Mouse (Mus musculus) kidney, adult 2 months (tissue): ENCODE results near the gene Plscr2. TPM values are rescaled to one million over a fixed set of nuclear protein-coding genes. Genes with fewer than 3 reads are reported as not detected.
"Not testable (repeated sequence)": the region's sequence is repeated elsewhere in the genome, so short reads cannot be mapped to it uniquely, and the experiment has no call there.

ENCODE experiments used
- DNase-seq: peaks from one replicate; pipeline ENCODE4 v3.0.0; 2021
- H3K27ac ChIP-seq: fragments of 200-500 bp; 2 replicates; pipeline ENCODE4 v1.5.1; 2012; ENCODE audit warnings: low read depth, low read length, control low read depth, inconsistent platforms; ENCODE audit not compliant: insufficient read depth
- H3K27me3 ChIP-seq: fragments of 200-500 bp; replicated peaks from 2 replicates; pipeline ENCODE4 v1.6.1; 2012; ENCODE audit warnings: mild to moderate bottlenecking, moderate library complexity, low read length, inconsistent platforms; ENCODE audit not compliant: control insufficient read depth, insufficient read depth
- H3K36me3 ChIP-seq: fragments of 200-500 bp; 2 replicates; pipeline ENCODE4 v1.6.1; 2012; ENCODE audit warnings: mild to moderate bottlenecking, moderate library complexity, low read length, inconsistent platforms; ENCODE audit not compliant: control insufficient read depth, insufficient read depth
- H3K4me1 ChIP-seq: fragments of 200-500 bp; 2 replicates; pipeline ENCODE4 v1.6.1; 2011; ENCODE audit warnings: low read length; ENCODE audit not compliant: control insufficient read depth, insufficient read depth
- H3K4me3 ChIP-seq: fragments of 200-500 bp; 2 replicates; pipeline ENCODE4 v1.5.1; 2011; ENCODE audit warnings: mild to moderate bottlenecking, low read depth, low read length, control low read depth; ENCODE audit not compliant: insufficient read depth
- CTCF ChIP-seq: fragments of 200-500 bp; conservative IDR thresholded peaks from 2 replicates; pipeline ENCODE4 v1.5.1; 2011; ENCODE audit warnings: low read depth, mild to moderate bottlenecking, control low read depth, low read length, moderate library complexity, mixed read lengths; ENCODE audit not compliant: insufficient read depth, insufficient read length
- POLR2A ChIP-seq: fragments of 200-500 bp; IDR thresholded peaks from one replicate; pipeline ENCODE4 v1.6.1; 2011; ENCODE audit warnings: low read depth, low read length, control low read depth
- WGBS: fragments of 180-500 bp; shearing (Covaris S2); methylation state at CpG from one replicate; pipeline ENCODE4 v1.1.7; 2018; 5-methylcytosine and 5-hydroxymethylcytosine counted together
- polyA plus RNA-seq: library from polyadenylated mRNA; depleted of rRNA; stranded (reverse); fragments of >200 nt; gene quantifications from 2 replicates; pipeline ENCODE4 v1.2.3, GENCODE M21; 2012

The Plscr2 gene
- polyA plus RNA-seq, 1 experiment = 193 TPM

DNA sequence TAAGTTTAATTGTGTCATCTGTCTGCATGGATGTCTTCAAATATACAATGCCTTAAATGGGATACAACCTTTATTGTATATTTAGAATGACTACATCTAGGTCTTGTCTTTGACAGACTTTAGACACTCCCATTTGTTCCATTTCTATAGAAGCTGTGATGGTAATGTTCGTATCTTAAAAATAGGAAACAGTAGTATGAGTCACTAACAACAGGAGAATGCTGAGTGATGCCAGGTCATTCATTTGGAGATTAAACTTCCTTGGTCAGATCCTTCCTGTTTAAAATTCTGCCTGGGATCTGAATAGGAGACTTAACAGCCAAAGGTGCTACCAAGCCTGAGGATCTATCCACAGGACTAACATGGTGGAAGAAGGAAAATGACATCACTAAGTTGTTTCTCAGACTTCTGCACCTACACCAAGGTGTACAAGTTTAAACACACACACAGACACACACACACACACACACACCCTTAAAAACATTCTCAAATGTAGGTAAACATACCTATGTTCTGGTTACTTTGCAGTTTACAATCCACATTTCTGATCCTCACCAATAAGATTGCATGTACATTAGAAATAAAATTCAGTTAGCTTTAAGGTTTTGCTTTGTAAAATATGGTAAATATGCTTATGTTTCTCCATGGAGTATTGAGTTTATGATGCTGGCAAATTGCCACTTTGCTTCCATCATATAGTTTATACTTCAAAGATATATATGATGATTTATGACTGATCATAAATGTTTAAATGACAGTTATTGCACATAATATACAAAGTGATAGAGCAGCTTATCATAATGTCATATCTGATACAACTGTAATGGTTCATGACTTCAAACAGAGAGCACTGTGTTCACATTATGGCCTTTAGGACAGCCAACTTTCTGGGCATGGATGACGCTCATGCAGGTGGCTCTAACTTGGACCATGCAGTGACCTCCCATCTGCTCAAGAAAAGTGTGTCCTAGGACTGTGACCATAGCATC lies 18.5 kb downstream of the Plscr2 start:
- WGBS = 81% methylated on average over 2 of the region's 2 CpGs
- H3K36me3 ChIP-seq = peaks cover 22% of the 10 kb centered on the region
- H3K27ac ChIP-seq = no peak overlapping the region
- H3K4me1 ChIP-seq = peaks cover 11% of the 10 kb centered on the region; the same call in 1 of the 2 replicates
- no peaks in the 10 kb centered on the region for H3K27me3 ChIP-seq
- no peak for DNase-seq
- TF ChIP-seq CTCF (no peak), POLR2A (no peak)
- H3K4me3 ChIP-seq = no peak overlapping the region

DNA sequence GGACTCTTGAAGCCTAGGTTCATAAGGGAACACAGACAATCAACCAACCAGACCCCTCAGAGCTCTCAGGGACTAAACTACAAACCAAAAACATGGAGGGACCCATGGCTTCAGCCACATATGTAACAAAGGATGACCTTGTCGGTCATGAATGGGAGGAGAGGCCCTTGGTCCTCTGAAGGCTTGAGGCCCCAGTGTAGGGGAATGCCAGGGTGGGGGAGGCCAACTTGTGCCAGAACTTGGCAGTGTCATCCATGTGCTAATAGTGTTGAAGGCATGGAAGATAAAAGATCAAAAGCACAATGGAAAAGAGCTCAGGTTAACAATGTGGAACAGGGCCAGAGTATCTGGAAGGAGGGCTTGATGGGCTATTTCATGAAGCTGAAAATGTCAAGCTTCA lies 22.9 kb downstream of the Plscr2 start:
- H3K4me3 ChIP-seq = no peak overlapping the region
- no peaks in the 10 kb centered on the region for H3K27me3 ChIP-seq
- 49% methylated on average over 1 of the region's 1 CpGs for WGBS
- H3K4me1 ChIP-seq = peaks cover 10% of the 10 kb centered on the region; the same call in 1 of the 2 replicates
- no peak for TF ChIP-seq POLR2A
- no peak for TF ChIP-seq CTCF
- peaks cover 20% of the 10 kb centered on the region for H3K36me3 ChIP-seq
- H3K27ac ChIP-seq = peak overlapping the region; percentile 88
- no peak for DNase-seq

DNA sequence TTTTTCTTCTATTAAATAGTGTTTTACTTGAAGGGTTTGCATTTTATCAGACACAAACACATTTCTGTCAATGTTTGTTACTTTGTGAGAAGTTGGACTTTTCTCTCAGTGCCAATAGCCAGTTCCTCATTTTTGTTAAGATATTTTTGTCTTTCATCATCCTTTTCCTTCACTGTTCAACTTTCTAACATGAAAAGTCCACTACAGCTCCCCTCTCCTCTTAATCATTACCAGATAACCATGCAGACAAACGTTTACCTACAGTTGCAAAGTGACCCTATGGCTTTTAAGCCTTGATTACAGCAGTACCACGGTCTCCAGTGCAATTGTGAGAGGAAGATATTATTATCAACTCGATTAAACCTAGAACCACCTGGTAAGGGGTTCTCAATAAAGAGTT lies 25.8 kb downstream of the Plscr2 start:
- DNase-seq = no peak
- peaks cover 18% of the 10 kb centered on the region for H3K36me3 ChIP-seq
- H3K27ac ChIP-seq = no peak overlapping the region
- TF ChIP-seq CTCF (no peak), POLR2A (no peak)
- H3K4me1 ChIP-seq = peaks cover 12% of the 10 kb centered on the region; the same call in 1 of the 2 replicates
- H3K4me3 ChIP-seq = no peak overlapping the region
- no peaks in the 10 kb centered on the region for H3K27me3 ChIP-seq
- WGBS = 42% methylated on average over 3 of the region's 3 CpGs

DNA sequence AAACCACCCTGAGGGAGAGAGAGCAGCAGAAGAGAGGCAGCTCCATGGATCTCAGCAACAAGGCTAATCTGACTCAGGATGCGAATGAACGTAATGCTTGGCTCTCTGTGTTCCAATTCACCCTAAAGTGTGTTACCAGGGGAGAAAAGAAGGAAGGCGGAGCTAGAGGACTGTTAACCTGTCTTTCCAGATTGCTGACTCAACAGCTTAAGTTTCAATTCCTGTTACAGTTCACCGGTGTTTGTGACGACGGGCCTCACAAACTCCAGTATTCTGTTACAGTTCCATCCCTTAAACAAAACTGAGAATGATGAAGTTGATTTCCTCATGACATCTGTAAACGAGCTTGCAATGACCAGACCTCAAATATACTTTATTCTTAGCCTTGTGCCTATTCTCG lies 29.7 kb downstream of the Plscr2 start:
- H3K36me3 ChIP-seq = peaks cover 8% of the 10 kb centered on the region
- WGBS = 51% methylated on average over 8 of the region's 8 CpGs
- no peak overlapping the region for H3K27ac ChIP-seq
- no peak for DNase-seq
- TF ChIP-seq CTCF = no peak
- TF ChIP-seq POLR2A = no peak
- no peak overlapping the region for H3K4me3 ChIP-seq
- H3K27me3 ChIP-seq = no peaks in the 10 kb centered on the region
- H3K4me1 ChIP-seq = peaks cover 6% of the 10 kb centered on the region; the same call in 1 of the 2 replicates

DNA sequence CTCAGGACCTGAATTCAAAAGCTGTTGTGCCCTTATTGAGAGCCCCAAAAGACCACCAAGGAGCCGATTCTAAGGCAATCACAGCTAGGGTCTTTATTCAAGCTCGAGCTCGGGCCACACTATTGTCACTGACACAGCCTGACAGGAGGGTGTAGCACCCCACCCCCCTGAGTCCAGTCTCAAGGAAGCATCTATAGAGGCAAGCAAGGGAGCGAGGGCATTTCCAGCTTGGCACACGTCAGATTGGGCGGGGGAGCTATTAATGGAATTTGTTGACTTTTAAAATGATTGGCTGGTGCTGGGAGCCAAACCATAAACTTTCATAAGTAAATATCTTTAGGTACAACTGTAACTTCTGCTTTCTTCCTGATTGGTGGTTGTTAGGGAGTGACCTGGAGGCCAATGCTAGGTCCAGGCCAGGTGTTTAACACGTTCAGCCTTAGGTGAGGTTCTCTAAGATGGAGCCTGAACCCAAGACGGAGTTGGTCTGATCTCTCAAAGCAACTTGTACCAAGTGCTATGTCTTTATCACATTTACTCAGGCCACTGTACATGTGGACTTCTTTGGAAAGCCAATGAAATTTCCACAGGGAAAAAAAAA lies 30.3 kb downstream of the Plscr2 start:
- Histone ChIP-seq H3K27me3 (no peaks in the 10 kb centered on the region), H3K27ac (no peak overlapping the region), H3K4me1 (peaks cover 4% of the 10 kb centered on the region; the same call in 1 of the 2 replicates), H3K4me3 (no peak overlapping the region), H3K36me3 (peaks cover 5% of the 10 kb centered on the region)
- no peak for TF ChIP-seq CTCF
- no peak for TF ChIP-seq POLR2A
- WGBS = 83% methylated on average over 8 of the region's 8 CpGs
- DNase-seq = no peak

DNA sequence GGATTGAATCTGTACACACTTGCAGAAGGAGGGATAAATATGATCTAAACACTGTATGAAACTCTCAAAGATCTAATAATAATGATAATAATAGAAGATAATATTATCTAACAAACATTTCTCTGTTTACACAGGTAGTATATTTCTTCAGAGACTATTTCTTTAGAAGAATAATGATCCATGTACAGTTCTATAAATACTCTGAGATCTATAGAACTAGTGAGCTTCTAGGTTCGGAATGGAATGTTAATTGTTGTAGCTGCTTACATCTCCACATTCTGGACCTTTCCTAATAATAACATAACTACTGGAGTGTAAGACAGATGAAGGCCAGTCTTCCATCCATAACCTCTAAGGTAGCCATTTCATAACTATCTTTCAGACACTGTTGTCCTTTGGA lies 33.7 kb downstream of the Plscr2 start, which contains the start of gene 1700057G04Rik:
Gene 1700057G04Rik (plus strand): TSS at position 301 of the 400 bp plus-strand sequence.
- no peaks in the 10 kb centered on the region for H3K36me3 ChIP-seq
- 93% methylated on average over 1 of the region's 1 CpGs for WGBS
- no peak within 1 kb of the TSS for H3K4me3 ChIP-seq
- H3K4me1 ChIP-seq = peaks cover 3% of the 10 kb centered on the region; the same call in 1 of the 2 replicates
- TF ChIP-seq POLR2A (no peak), CTCF (no peak)
- DNase-seq = no peak
- H3K27me3 ChIP-seq = no peaks in the 10 kb centered on the region
- H3K27ac ChIP-seq = no peak within 1 kb of the TSS

DNA sequence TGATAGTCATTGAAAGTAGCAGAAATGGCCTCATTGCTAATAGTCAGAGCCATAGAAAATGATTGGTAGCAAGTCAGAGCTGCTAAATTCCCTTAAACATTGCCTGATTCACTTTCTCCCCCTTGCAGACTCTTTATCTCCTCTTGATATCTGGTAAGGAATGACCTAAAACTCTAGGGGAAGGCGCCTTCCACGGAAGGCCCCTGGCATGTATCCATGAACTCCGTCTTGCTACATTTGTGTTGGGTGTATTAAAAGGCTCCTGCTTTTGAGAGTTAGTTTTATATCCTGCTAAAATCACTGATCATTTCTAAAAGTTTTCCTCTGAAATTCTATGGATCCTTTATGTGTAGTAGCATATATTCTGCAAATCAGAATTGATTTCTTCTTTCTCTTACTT lies 41.4 kb downstream of the Plscr2 start:
- Histone ChIP-seq H3K27me3 (no peaks in the 10 kb centered on the region), H3K4me3 (no peak overlapping the region), H3K4me1 (no peaks in the 10 kb centered on the region), H3K27ac (no peak overlapping the region), H3K36me3 (no peaks in the 10 kb centered on the region)
- peak; percentile 57 for DNase-seq
- TF ChIP-seq CTCF (no peak), POLR2A (no peak)
- 39% methylated on average over 3 of the region's 3 CpGs for WGBS

DNA sequence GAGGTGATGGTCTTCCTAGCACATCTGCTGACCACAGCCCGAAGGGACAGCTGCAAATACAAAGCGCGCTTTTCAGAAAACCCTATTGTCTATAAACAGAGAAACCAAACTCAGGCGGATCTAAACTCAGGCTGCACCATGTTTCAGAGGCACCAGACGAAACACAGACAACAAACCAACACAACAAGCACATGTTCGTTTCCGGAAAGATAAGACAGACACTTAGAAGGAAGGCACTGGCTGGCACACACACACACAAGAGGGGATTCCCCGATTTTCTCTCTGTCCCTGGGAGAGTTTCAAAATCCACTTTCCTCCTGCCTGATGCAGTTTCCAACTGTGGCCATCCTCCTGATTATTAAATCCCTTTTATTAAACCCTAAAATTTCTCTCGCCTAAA lies 50.5 kb downstream of the Plscr2 start:
- H3K4me1 ChIP-seq, H3K4me3 ChIP-seq, DNase-seq, H3K27me3 ChIP-seq, H3K36me3 ChIP-seq, H3K27ac ChIP-seq: not testable (repeated sequence)
- 93% methylated on average over 9 of the region's 9 CpGs for WGBS
